Mouse (Mus musculus) G1E (cell line): ENCODE results near the gene Fblim1.

Source experiments
- CTCF ChIP-seq: IDR thresholded peaks from 2 replicates; pipeline ENCODE4 v1.5.1; 2012; ENCODE audit warnings: low read depth, low read length, inconsistent platforms, mixed read lengths
- POLR2AphosphoS5 ChIP-seq: IDR thresholded peaks from 2 replicates; pipeline ENCODE4 v1.6.1; 2012; ENCODE audit warnings: low read depth, low read length, inconsistent platforms; ENCODE audit not compliant: insufficient replicate concordance
- TAL1 ChIP-seq: conservative IDR thresholded peaks from 2 replicates; pipeline ENCODE4 v1.6.1; 2012; ENCODE audit warnings: low read depth, low read length, inconsistent platforms, mixed read lengths

GRCm38 (mm10) chr4:141534947-141535680, 70.8 kb downstream of the Fblim1 start:
- TF ChIP-seq CTCF: no peak
- TF ChIP-seq POLR2AphosphoS5: no peak
- no peak; the same call in 1 of the 2 replicates for TF ChIP-seq TAL1
